Mouse (Mus musculus) hindbrain, embryonic 12.5 days (tissue): ENCODE measurements around the gene Slc6a12. TPM values are rescaled to one million over a fixed set of nuclear protein-coding genes. Genes with fewer than 3 reads are reported as not detected.
"Not testable (repeated sequence)": the region's sequence is repeated elsewhere in the genome, so short reads cannot be mapped to it uniquely, and the experiment has no call there.

Experiments used
- ATAC-seq: fragments of 200-750 bp; cut with Nextera tagmentation; 2 replicates; pipeline ENCODE4 v1.8.0; 2017; ENCODE audit warnings: moderate TSS enrichment; ENCODE audit not compliant: low FRiP score
- H3K27ac ChIP-seq: fragments of 300-500 bp; sonication (generic); 2 replicates; pipeline ENCODE4 v1.5.1; 2016; ENCODE audit warnings: mild to moderate bottlenecking
- H3K27me3 ChIP-seq: fragments of 300-500 bp; sonication (generic); 2 replicates; pipeline ENCODE4 v1.6.1; 2016; ENCODE audit warnings: mild to moderate bottlenecking
- H3K36me3 ChIP-seq: fragments of 300-500 bp; sonication (generic); 2 replicates; pipeline ENCODE4 v1.6.1; 2016; ENCODE audit warnings: mild to moderate bottlenecking
- H3K4me1 ChIP-seq: fragments of 300-500 bp; sonication (generic); 2 replicates; pipeline ENCODE4 v1.6.1; 2016
- H3K4me2 ChIP-seq: fragments of 300-500 bp; sonication (generic); replicated peaks from 2 replicates; pipeline ENCODE4 v1.6.1; 2016; ENCODE audit warnings: mild to moderate bottlenecking
- H3K4me3 ChIP-seq: fragments of 300-500 bp; sonication (generic); 2 replicates; pipeline ENCODE4 v1.5.1; 2016; ENCODE audit warnings: mild to moderate bottlenecking
- H3K9ac ChIP-seq: fragments of 300-500 bp; sonication (generic); 2 replicates; pipeline ENCODE4 v1.6.1; 2016; ENCODE audit warnings: mild to moderate bottlenecking, moderate library complexity
- H3K9me3 ChIP-seq: fragments of 300-500 bp; sonication (generic); replicated peaks from 2 replicates; pipeline ENCODE4 v1.6.1; 2016; ENCODE audit warnings: mild to moderate bottlenecking
- WGBS: fragments of 180-500 bp; shearing (Covaris S2); methylation state at CpG from one replicate; pipeline ENCODE4 v1.1.7; 2016; 5-methylcytosine and 5-hydroxymethylcytosine counted together
- polyA plus RNA-seq: library from polyadenylated mRNA; unstranded; fragments of >200 nt; fragmentation: Nextera tagmentation; extraction: Ambion mirVana; gene quantifications from 2 replicates; pipeline ENCODE4 v1.2.1, GENCODE M21; 2016

Slc6a12 gene
- polyA plus RNA-seq, 1 experiment from 2014 or later = 0.31 TPM

DNA sequence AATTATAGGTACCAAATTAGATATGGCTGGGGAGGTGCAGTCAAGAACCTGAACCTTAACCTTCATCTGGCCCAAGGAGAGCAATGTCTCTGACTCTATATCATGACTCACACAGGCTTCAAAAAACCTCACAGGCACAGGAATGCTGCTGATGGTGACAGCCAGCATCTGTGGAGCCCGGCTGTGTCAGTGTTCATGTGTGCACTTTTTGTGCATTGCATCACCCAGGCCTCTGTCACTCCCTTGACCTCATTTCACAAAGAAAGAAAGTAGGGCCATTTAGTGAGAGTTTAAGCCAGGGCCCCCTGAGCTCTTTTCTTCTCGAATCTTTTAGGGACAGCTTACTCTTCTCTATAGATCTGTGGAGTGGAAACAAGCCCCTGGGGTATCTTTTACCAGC lies 9.4 kb downstream of the Slc6a12 start:
- Histone ChIP-seq H3K36me3 (no peaks in the 10 kb centered on the region), H3K9ac (no peak overlapping the region), H3K27me3 (no peaks in the 10 kb centered on the region), H3K4me1 (no peaks in the 10 kb centered on the region), H3K9me3 (no peaks in the 10 kb centered on the region), H3K27ac (no peak overlapping the region), H3K4me3 (no peak overlapping the region), H3K4me2 (no peak overlapping the region)
- ATAC-seq = no peak
- WGBS = 41% methylated on average over 2 of the region's 2 CpGs

GRCm38 (mm10) chr6:121356041-121356440 lies 13.2 kb downstream of the Slc6a12 start:
- Histone ChIP-seq H3K4me3 (no peak overlapping the region), H3K27me3 (no peaks in the 10 kb centered on the region), H3K4me1 (no peaks in the 10 kb centered on the region), H3K9me3 (no peaks in the 10 kb centered on the region), H3K9ac (no peak overlapping the region), H3K4me2 (no peak overlapping the region), H3K36me3 (no peaks in the 10 kb centered on the region), H3K27ac (no peak overlapping the region)
- no peak for ATAC-seq
- 91% methylated on average over 1 of the region's 1 CpGs for WGBS

- 72% methylated on average over 6 of the region's 6 CpGs for WGBS
These were observed 14.4 kb downstream of the Slc6a12 start for GRCm38 (mm10) chr6:121357232-121357631.

DNA sequence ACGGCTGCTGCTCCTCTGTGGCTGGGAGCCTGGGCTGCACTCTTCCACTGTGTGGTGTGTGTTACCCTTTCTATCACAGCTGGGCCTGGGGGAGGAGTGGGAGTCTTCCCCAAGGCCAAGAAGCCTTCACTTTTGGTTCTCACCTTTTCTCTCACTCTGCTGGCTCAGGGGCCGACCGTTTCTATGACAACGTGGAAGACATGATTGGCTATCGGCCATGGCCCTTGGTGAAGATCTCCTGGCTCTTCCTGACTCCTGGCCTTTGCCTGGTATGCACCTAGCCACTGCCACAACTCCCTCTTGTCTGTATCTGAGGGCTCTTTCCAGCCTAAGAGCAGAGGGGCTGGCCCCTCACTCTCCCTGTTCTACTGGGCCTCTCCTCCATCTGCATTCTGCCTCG lies 20.2 kb downstream of the Slc6a12 start:
- H3K27ac ChIP-seq = no peak overlapping the region
- ATAC-seq = no peak
- 83% methylated on average over 6 of the region's 6 CpGs for WGBS
- no peaks in the 10 kb centered on the region for H3K4me1 ChIP-seq
- no peak overlapping the region for H3K4me2 ChIP-seq
- no peaks in the 10 kb centered on the region for H3K36me3 ChIP-seq
- H3K27me3 ChIP-seq = no peaks in the 10 kb centered on the region
- H3K9me3 ChIP-seq = no peaks in the 10 kb centered on the region
- H3K9ac ChIP-seq = no peak overlapping the region
- H3K4me3 ChIP-seq = no peak overlapping the region

More at GRCm38 (mm10) chr6:121357232-121357631, 14.4 kb downstream of the Slc6a12 start:
- Histone ChIP-seq H3K4me2 (no peak overlapping the region), H3K27ac (no peak overlapping the region), H3K27me3 (no peaks in the 10 kb centered on the region), H3K36me3 (no peaks in the 10 kb centered on the region), H3K9ac (no peak overlapping the region), H3K9me3 (no peaks in the 10 kb centered on the region), H3K4me1 (no peaks in the 10 kb centered on the region), H3K4me3 (no peak overlapping the region)
- no peak for ATAC-seq

GRCm38 (mm10) chr6:121363956-121364355 lies 21.1 kb downstream of the Slc6a12 start:
- H3K9ac ChIP-seq = no peak overlapping the region
- ATAC-seq = no peak
- H3K4me3 ChIP-seq = no peak overlapping the region
- H3K27ac ChIP-seq = no peak overlapping the region
- no peaks in the 10 kb centered on the region for H3K36me3 ChIP-seq
- 74% methylated on average over 4 of the region's 4 CpGs for WGBS
- H3K4me2 ChIP-seq = no peak overlapping the region
- no peaks in the 10 kb centered on the region for H3K9me3 ChIP-seq
- no peaks in the 10 kb centered on the region for H3K4me1 ChIP-seq
- H3K27me3 ChIP-seq = no peaks in the 10 kb centered on the region

- WGBS = 17% methylated on average over 2 of the region's 2 CpGs
- not testable (repeated sequence) for ATAC-seq, H3K36me3 ChIP-seq, H3K4me1 ChIP-seq, H3K4me2 ChIP-seq, H3K9ac ChIP-seq, H3K27me3 ChIP-seq, H3K4me3 ChIP-seq, H3K9me3 ChIP-seq, H3K27ac ChIP-seq
These were observed 23.7 kb downstream of the Slc6a12 start for GRCm38 (mm10) chr6:121366537-121366936.

GRCm38 (mm10) chr6:121367099-121367498 lies 24.2 kb downstream of the Slc6a12 start:
- ATAC-seq = no peak
- H3K9me3 ChIP-seq = no peaks in the 10 kb centered on the region
- no peaks in the 10 kb centered on the region for H3K4me1 ChIP-seq
- no peaks in the 10 kb centered on the region for H3K36me3 ChIP-seq
- no peak overlapping the region for H3K4me3 ChIP-seq
- H3K27me3 ChIP-seq = no peaks in the 10 kb centered on the region
- H3K9ac ChIP-seq = no peak overlapping the region
- no peak overlapping the region for H3K4me2 ChIP-seq
- 58% methylated on average over 3 of the region's 3 CpGs for WGBS
- no peak overlapping the region for H3K27ac ChIP-seq

DNA sequence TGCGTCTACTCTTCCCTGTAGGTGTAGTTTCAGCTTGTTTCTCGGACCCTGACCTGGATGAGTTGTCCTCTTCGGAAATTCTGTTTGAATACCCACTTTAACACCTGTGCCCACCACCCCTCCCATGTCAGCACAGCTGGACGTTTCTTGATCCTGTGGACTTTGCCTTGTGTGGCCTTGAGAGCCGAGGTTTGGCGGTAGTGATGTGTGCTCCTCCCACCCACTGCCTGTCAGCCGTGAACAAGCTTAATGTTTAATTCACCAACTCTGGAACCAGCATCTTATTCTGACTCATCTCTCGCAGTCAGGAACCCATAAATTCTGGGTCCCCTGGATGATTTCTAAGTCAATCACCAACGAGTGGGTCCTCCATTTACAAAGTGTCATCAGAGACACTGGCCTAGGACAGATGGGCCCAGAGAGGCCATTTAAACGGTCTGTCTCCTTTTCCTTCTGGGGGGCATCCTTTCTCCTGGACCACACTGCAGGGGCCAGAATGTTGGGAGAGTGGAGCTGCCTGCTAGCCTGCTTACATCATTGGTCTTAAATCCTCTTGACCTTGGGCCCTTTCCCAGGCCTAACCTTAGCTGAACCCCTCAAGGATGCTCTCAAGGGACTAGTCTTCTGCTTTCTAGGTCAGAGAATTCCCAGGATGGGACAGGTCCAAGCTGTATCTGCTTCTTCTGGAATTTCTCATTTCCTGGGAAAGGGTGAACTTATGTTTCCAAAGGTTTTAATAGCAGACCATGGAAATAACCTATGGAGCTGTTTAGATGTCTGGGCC lies 28.5 kb downstream of the Slc6a12 start:
- WGBS = 81% methylated on average over 10 of the region's 10 CpGs
- no peak overlapping the region for H3K27ac ChIP-seq

GRCm38 (mm10) chr6:121376159-121376558 lies 33.3 kb downstream of the Slc6a12 start:
- no peak overlapping the region for H3K27ac ChIP-seq
- H3K4me3 ChIP-seq = no peak overlapping the region
- no peak overlapping the region for H3K4me2 ChIP-seq
- H3K27me3 ChIP-seq = 0 out of 2 replicates have a peak, but pooled peaks cover 6% of the 10 kb centered on the region
- no peaks in the 10 kb centered on the region for H3K36me3 ChIP-seq
- no peak overlapping the region for H3K9ac ChIP-seq
- WGBS = 73% methylated on average over 12 of the region's 12 CpGs
- no peaks in the 10 kb centered on the region for H3K9me3 ChIP-seq
- ATAC-seq = no peak
- peaks cover 9% of the 10 kb centered on the region; the same call in 1 of the 2 replicates for H3K4me1 ChIP-seq

More for the DNA sequence above, 28.5 kb downstream of the Slc6a12 start:
- no peak overlapping the region for H3K4me2 ChIP-seq
- no peaks in the 10 kb centered on the region for H3K27me3 ChIP-seq
- H3K9ac ChIP-seq = no peak overlapping the region
- ATAC-seq = no peak
- no peaks in the 10 kb centered on the region for H3K9me3 ChIP-seq
- H3K4me3 ChIP-seq = no peak overlapping the region
- H3K4me1 ChIP-seq = no peaks in the 10 kb centered on the region
- H3K36me3 ChIP-seq = no peaks in the 10 kb centered on the region

GRCm38 (mm10) chr6:121378256-121378655 lies 35.4 kb downstream of the Slc6a12 start:
- Histone ChIP-seq H3K9me3 (no peaks in the 10 kb centered on the region), H3K36me3 (no peaks in the 10 kb centered on the region), H3K27me3 (0 out of 2 replicates have a peak, but pooled peaks cover 6% of the 10 kb centered on the region), H3K9ac (no peak overlapping the region), H3K4me2 (no peak overlapping the region), H3K4me3 (no peak overlapping the region), H3K4me1 (peaks cover 18% of the 10 kb centered on the region), H3K27ac (no peak overlapping the region)
- 50% methylated on average over 4 of the region's 4 CpGs for WGBS
- no peak for ATAC-seq

DNA sequence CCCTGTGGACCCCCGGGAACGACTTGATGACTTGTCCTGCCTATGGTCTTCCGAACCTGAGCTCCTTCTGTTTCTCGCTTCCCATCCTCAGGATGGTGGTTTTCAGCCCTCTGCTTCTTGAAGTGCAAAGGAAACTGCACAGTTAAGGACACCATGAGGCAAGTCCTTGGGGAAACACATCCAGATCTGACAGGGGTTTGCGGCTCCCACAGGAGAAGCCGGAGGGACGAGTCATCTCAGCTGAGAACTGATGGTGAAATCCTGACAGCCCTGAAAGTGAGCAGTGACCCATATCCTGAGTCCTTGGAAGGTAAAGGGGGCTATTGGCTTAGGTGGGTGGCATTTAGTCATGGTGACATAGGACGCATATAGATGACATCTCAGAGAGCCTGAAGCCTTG lies 37.7 kb downstream of the Slc6a12 start:
- no peak overlapping the region for H3K4me2 ChIP-seq
- 78% methylated on average over 8 of the region's 8 CpGs for WGBS
- H3K27ac ChIP-seq = no peak overlapping the region
- H3K27me3 ChIP-seq = 0 out of 2 replicates have a peak, but pooled peaks cover 6% of the 10 kb centered on the region
- H3K4me3 ChIP-seq = no peak overlapping the region
- no peak overlapping the region for H3K9ac ChIP-seq
- ATAC-seq = no peak
- H3K36me3 ChIP-seq = no peaks in the 10 kb centered on the region
- H3K9me3 ChIP-seq = no peaks in the 10 kb centered on the region
- H3K4me1 ChIP-seq = peaks cover 21% of the 10 kb centered on the region

DNA sequence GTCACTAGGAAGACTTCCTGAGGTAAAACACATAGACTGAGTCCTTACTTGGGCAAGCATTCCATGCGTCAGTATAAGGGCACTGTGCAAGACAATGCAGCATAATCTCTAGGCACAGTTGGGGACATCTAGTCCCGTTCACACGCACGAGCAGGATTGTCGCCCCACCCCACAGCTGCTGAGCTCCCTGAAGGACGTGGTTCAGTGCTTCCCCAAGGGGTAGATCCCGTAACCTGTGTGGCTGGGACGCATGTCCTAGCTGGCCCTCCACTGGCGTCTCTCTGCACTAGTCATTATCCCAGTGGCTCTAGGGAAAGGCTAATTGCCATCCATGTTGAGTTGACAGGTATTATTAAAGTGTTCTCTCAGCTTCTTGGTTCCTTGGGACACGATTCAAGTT lies 39.2 kb downstream of the Slc6a12 start:
- Histone ChIP-seq H3K9ac (no peak overlapping the region), H3K4me3 (no peak overlapping the region), H3K27ac (no peak overlapping the region), H3K27me3 (0 out of 2 replicates have a peak, but pooled peaks cover 6% of the 10 kb centered on the region), H3K4me1 (peaks cover 24% of the 10 kb centered on the region), H3K9me3 (no peaks in the 10 kb centered on the region), H3K4me2 (no peak overlapping the region), H3K36me3 (no peaks in the 10 kb centered on the region)
- ATAC-seq = no peak; the same call in 1 of the 2 replicates
- 41% methylated on average over 10 of the region's 10 CpGs for WGBS

DNA sequence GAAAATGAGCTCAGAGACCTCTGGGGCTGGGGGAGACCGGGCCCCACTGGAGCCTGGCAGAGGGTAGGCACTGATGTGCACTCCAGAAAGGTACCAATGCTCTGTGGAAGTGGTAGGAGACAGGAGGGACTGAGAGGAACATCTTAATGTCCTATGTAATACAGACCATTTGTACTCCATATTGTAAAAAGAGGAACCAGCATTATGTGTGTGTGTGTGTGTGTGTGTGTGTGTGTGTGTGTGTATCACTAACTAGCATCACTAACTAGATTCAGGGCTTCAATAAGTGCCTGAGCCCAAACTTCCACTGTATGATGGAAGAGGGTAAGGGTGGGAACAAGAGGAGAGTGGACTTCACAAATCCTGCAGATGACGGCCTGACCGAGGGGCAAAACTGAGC lies 42.5 kb downstream of the Slc6a12 start:
- Histone ChIP-seq H3K9ac (no peak overlapping the region), H3K4me1 (peaks cover 16% of the 10 kb centered on the region), H3K4me3 (no peak overlapping the region), H3K36me3 (no peaks in the 10 kb centered on the region), H3K4me2 (no peak overlapping the region), H3K27me3 (no peaks in the 10 kb centered on the region), H3K9me3 (no peaks in the 10 kb centered on the region), H3K27ac (no peak overlapping the region)
- ATAC-seq = no peak
- WGBS = 68% methylated on average over 3 of the region's 3 CpGs
